Mouse (Mus musculus) T-cell, adult 66 days (primary cell): Measurements from ENCODE around the gene Nhlrc1. TPM values are rescaled to one million over a fixed set of nuclear protein-coding genes. Genes with fewer than 3 reads are reported as not detected.

Experiments used
- total RNA-seq, 2 experiments: library from RNA; stranded (reverse); gene quantifications; 3 replicates in 1 of 2; 4 replicates in 1 of 2; pipeline ENCODE4 v1.2.4; 2023

The Nhlrc1 gene
- total RNA-seq, result under 1 TPM; 0.79 to 0.98 TPM

GRCm38 (mm10) chr13:47014334-47015194 is at the start of gene Nhlrc1:
TSS of gene Nhlrc1 (minus strand) at chr13:47014850.

GRCm38 (mm10) chr13:47044617-47044947 is 29.9 kb upstream of the Nhlrc1 start, which contains the start of gene Tpmt:
TSS of gene Tpmt (minus strand) at chr13:47044737.

GRCm38 (mm10) chr13:47043030-47043680 is 28.5 kb upstream of the Nhlrc1 start, which contains the start of gene Kdm1b:
TSS of gene Kdm1b (plus strand) at chr13:47043499.

Other genes starting within 250 kb of the Nhlrc1 start
- gene Kif13a, start 85.0 kb downstream of the Nhlrc1 start, total RNA-seq, result 1 to 10 TPM; 3.2 to 5.5 TPM
- 10 to 100 TPM; 24.7 to 30.8 TPM for gene Kdm1b, start 28.6 kb upstream of the Nhlrc1 start, total RNA-seq
- gene Tpmt, start 29.9 kb upstream of the Nhlrc1 start, total RNA-seq, result 1 to 10 TPM in 1 of 2 experiments, under 1 TPM in 1; 0.52 to 6.7 TPM
- 100 to 1,000 TPM; 126 to 141 TPM for gene Dek, start 91.4 kb upstream of the Nhlrc1 start, total RNA-seq
- 1 to 10 TPM in 1 of 2 experiments, under 1 TPM in 1; 0.50 to 1.5 TPM for gene Rnf144b, start 107.8 kb upstream of the Nhlrc1 start, total RNA-seq